Mouse (Mus musculus): ENCODE data around the gene Tomm22.

The Tomm22 gene

GRCm38 (mm10) chr15:79686046-79686869 lies 15.6 kb downstream of the Tomm22 start:
- no peak for DNase-seq

- DNase-seq, result no peak
These were observed 16.5 kb downstream of the Tomm22 start for GRCm38 (mm10) chr15:79687175-79687574.

- DNase-seq, result peak; percentile 95 to 98
These were observed 17.1 kb downstream of the Tomm22 start, which contains the start of gene Josd1 for GRCm38 (mm10) chr15:79687646-79688267. Josd1 (minus strand) TSS chr15:79687919.

GRCm38 (mm10) chr15:79688268-79688956 lies 17.8 kb downstream of the Tomm22 start:
- DNase-seq, result no peak

GRCm38 (mm10) chr15:79689662-79690425 lies 19.2 kb downstream of the Tomm22 start:
- no peak for DNase-seq

GRCm38 (mm10) chr15:79690426-79691022 lies 19.9 kb downstream of the Tomm22 start, which contains the start of gene Gtpbp1:
Gtpbp1 (plus strand) TSS chr15:79690845.
- peak; percentile 88 to 92 for DNase-seq

GRCm38 (mm10) chr15:79691023-79691508 lies 20.4 kb downstream of the Tomm22 start:
- peak in 1 of 2 experiments; percentile 45 for DNase-seq

- no peak for DNase-seq
These were observed 21.7 kb downstream of the Tomm22 start for GRCm38 (mm10) chr15:79692334-79692733.

- peak in 1 of 2 experiments; percentile 22 for DNase-seq
These were observed 23.1 kb downstream of the Tomm22 start for GRCm38 (mm10) chr15:79693740-79694139.

- no peak for DNase-seq
These were observed 23.9 kb downstream of the Tomm22 start for GRCm38 (mm10) chr15:79694512-79694911.

GRCm38 (mm10) chr15:79695516-79695915 lies 24.9 kb downstream of the Tomm22 start:
- DNase-seq, result no peak

- no peak for DNase-seq
These were observed 25.8 kb downstream of the Tomm22 start for GRCm38 (mm10) chr15:79696508-79696907.

GRCm38 (mm10) chr15:79697011-79697410 lies 26.4 kb downstream of the Tomm22 start:
- DNase-seq, result no peak

GRCm38 (mm10) chr15:79697558-79698187 lies 27.0 kb downstream of the Tomm22 start:
- DNase-seq, result no peak

GRCm38 (mm10) chr15:79706603-79707214 lies 36.0 kb downstream of the Tomm22 start:
- DNase-seq, result no peak

GRCm38 (mm10) chr15:79708229-79708822 lies 37.7 kb downstream of the Tomm22 start:
- no peak for DNase-seq

GRCm38 (mm10) chr15:79715646-79716045 lies 45.0 kb downstream of the Tomm22 start:
- no peak for DNase-seq

GRCm38 (mm10) chr15:79716710-79717109 lies 46.0 kb downstream of the Tomm22 start:
- DNase-seq, result no peak

GRCm38 (mm10) chr15:79720267-79720666 lies 49.6 kb downstream of the Tomm22 start:
- DNase-seq, result no peak

- no peak for DNase-seq
These were observed 50.1 kb downstream of the Tomm22 start for GRCm38 (mm10) chr15:79720796-79721195.
